Mouse (Mus musculus) spleen, adult 2 months (tissue): ENCODE measurements at regions not wholly inside any gene's neighbourhood (a gene's known extent, or its start where the extent isn't known, plus 50 kb on each side); places are given as distances from the start of the nearest gene placed in this dataset.

ENCODE experiments used
- DNase-seq, 2 experiments: peaks; one replicate each; pipeline versions ENCODE4 v3.0.0 to v3.0.0-alpha.2; 2012 to 2021; ENCODE audit warnings: low spot score in 2 of 2, low read depth in 1 of 2
- H3K27ac ChIP-seq: fragments of 200-500 bp; 2 replicates; pipeline ENCODE4 v1.5.1; 2012; ENCODE audit warnings: low read length, inconsistent platforms; ENCODE audit not compliant: insufficient read depth
- H3K27me3 ChIP-seq: fragments of 200-500 bp; 2 replicates; pipeline ENCODE4 v1.6.1; 2012; ENCODE audit warnings: mild to moderate bottlenecking, moderate library complexity, low read length, inconsistent platforms; ENCODE audit not compliant: control insufficient read depth, insufficient read depth
- H3K36me3 ChIP-seq: fragments of 200-500 bp; 2 replicates; pipeline ENCODE4 v1.6.1; 2012; ENCODE audit warnings: mild to moderate bottlenecking, low read length, inconsistent platforms; ENCODE audit not compliant: control insufficient read depth, insufficient read depth
- H3K4me1 ChIP-seq: fragments of 200-500 bp; 2 replicates; pipeline ENCODE4 v1.6.1; 2011; ENCODE audit warnings: inconsistent platforms; ENCODE audit not compliant: control insufficient read depth, insufficient read depth, insufficient read length
- H3K4me3 ChIP-seq: fragments of 200-500 bp; 2 replicates; pipeline ENCODE4 v1.5.1; 2011; ENCODE audit warnings: mild to moderate bottlenecking, inconsistent platforms; ENCODE audit not compliant: insufficient read depth, insufficient read length; ENCODE audit errors: extremely low read depth
- CTCF ChIP-seq: fragments of 200-500 bp; IDR thresholded peaks from 2 replicates; pipeline ENCODE4 v1.5.1; 2011; ENCODE audit warnings: mild to moderate bottlenecking, inconsistent platforms; ENCODE audit not compliant: insufficient read depth, insufficient read length, insufficient replicate concordance; ENCODE audit errors: extremely low read depth
- POLR2A ChIP-seq: fragments of 200-500 bp; IDR thresholded peaks from 2 replicates; pipeline ENCODE4 v1.6.1; 2011; ENCODE audit warnings: low read depth, low read length, inconsistent platforms
- WGBS: fragments of 180-500 bp; shearing (Covaris S2); methylation state at CpG from one replicate; pipeline ENCODE4 v1.1.7; 2018; 5-methylcytosine and 5-hydroxymethylcytosine counted together

DNA sequence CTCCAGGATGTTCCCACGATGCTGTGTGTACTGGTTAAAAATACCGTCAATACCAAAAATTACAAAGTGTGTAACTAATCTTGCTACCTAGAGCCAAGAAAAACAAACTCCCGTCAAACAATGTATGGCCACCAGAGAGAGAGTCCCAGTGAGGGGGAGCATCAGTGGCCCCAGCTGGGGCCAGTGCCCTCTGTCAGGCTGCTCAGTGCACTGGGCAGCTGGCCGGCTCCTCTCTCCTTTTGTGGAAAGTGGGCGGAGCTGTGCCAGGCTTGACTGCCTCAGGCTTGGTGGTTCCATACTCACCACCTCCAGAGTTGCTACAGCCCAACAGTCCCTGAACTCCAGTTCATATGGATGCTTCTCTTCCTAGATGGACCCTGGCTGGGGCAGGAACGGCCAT, 53.8 kb upstream of the Sept5 start:
- WGBS, result 77% methylated on average over 6 of the region's 6 CpGs
- DNase-seq, result no peak

DNA sequence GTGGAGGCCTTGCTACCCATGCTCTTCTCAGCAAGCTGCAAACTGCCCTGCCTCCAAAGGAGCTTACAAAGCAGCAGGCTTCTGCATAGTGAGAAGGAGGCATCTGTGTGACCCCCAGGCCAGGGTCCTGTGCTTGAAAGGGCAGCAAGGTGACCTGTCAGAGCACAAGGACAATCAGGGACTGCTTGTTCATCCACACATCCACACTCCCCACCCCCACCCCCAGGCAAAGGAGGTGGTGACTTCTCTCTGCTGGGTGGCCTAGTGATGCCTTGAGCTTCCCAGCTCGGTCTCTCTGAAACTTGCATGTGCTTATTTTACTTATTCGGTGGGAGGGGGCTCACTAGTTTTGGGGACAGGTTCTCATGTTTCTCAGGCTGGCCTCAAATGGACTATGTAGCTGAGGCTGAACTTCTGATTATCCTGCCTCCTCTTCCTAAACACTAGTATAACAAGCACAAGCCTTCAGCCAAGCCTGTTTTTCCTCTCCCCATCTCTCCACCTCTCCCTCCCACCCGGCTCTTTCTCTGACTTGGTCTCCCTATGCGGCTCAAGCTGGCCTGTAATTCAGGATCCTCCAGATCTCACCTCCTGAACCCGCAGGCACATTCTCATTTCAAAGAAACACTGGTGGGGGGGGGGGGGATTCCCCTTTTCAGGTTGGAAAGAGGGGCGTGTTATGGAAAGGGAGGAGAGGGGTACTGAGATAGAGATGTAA, 56.4 kb upstream of the Sept5 start:
- H3K27ac ChIP-seq, result no peak overlapping the region
- H3K27me3 ChIP-seq, result no peaks in the 10 kb centered on the region
- no peak for TF ChIP-seq POLR2A
- no peak for TF ChIP-seq CTCF
- peaks cover 6% of the 10 kb centered on the region; the same call in 1 of the 2 replicates for H3K4me1 ChIP-seq
- WGBS, result 74% methylated on average over 6 of the region's 6 CpGs
- H3K36me3 ChIP-seq, result no peaks in the 10 kb centered on the region
- DNase-seq, result no peak
- no peak overlapping the region for H3K4me3 ChIP-seq

More for the DNA sequence above, 53.8 kb upstream of the Sept5 start:
- H3K4me3 ChIP-seq, result no peak overlapping the region
- no peaks in the 10 kb centered on the region for H3K36me3 ChIP-seq
- H3K27ac ChIP-seq, result no peak overlapping the region
- H3K4me1 ChIP-seq, result peaks cover 6% of the 10 kb centered on the region; the same call in 1 of the 2 replicates
- no peaks in the 10 kb centered on the region for H3K27me3 ChIP-seq
- TF ChIP-seq POLR2A (no peak), CTCF (no peak)

DNA sequence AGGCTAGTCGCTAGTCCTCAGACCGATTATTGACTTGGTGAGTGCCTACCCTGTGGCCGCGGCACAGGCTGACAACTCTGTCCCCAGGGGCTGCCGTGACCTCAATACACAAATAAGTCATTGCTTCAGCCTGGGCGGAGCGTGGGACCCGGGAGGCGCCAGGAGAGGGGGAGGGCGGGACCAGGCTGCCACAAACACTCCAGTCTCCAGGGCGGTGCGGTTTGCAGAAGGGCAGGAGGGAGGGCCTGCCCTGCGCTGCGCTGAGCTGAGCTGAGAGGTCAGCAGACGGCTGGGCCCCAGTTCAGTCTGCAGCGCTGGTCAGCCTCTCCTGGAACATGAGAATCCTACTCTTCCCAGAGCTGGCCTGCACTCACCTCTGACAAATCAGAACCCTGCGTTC, 57.2 kb upstream of the Sept5 start:
- no peak overlapping the region for H3K4me3 ChIP-seq
- H3K4me1 ChIP-seq, result peaks cover 6% of the 10 kb centered on the region; the same call in 1 of the 2 replicates
- no peaks in the 10 kb centered on the region for H3K36me3 ChIP-seq
- WGBS, result 1% methylated on average over 17 of the region's 17 CpGs
- H3K27ac ChIP-seq, result no peak overlapping the region
- H3K27me3 ChIP-seq, result no peaks in the 10 kb centered on the region
- TF ChIP-seq CTCF (no peak), POLR2A (no peak)
- peak in 1 of 2 experiments; percentile 24 for DNase-seq

DNA sequence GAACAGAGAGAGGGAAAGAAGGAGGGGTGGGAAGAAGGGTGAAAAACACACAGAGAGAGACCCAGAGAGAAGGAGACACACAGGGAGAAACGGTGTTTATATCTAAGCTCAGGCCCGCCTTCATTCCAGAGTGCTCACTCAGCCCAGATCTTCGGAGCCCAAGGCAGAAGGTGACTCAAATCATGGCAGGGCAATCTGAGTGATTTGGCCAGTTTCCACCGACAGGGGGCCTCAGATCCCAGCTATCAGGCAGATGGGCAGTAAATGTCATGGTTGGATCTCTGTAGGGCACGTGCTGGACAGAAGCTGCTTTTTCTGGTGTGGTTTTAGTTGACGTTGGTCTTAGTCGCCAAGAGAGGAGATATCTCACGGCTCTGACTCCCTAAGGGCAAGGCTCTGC, 57.6 kb upstream of the Sept5 start:
- Histone ChIP-seq H3K4me3 (no peak overlapping the region), H3K27ac (no peak overlapping the region), H3K4me1 (peaks cover 6% of the 10 kb centered on the region; the same call in 1 of the 2 replicates), H3K36me3 (no peaks in the 10 kb centered on the region), H3K27me3 (no peaks in the 10 kb centered on the region)
- TF ChIP-seq CTCF (peak; percentile 27; the same call in 1 of the 2 replicates), POLR2A (no peak)
- peak in 1 of 2 experiments; percentile 24 for DNase-seq
- WGBS, result 12% methylated on average over 8 of the region's 8 CpGs

DNA sequence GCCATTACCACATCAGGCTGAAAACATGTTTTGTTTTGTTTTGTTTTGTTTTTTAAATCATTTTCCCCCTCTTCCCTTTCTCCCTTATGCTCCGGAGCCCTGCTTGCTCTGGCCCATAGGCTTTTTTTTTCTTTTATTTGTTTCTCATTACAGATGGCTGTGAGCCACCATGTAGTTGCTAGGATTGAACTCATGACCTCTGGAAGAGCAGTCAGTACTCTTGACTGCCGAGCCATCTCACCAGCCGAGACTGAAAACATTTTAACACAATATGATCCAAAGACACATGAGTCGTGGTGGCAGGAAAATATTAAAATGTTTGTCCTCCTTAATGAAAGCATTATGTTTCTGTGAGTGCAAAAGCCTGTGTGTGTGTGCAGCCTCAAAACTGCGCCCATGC, 65.8 kb upstream of the Sept5 start:
- H3K4me3 ChIP-seq, result no peak overlapping the region
- WGBS, result 87% methylated on average over 5 of the region's 5 CpGs
- TF ChIP-seq POLR2A (no peak), CTCF (no peak)

DNA sequence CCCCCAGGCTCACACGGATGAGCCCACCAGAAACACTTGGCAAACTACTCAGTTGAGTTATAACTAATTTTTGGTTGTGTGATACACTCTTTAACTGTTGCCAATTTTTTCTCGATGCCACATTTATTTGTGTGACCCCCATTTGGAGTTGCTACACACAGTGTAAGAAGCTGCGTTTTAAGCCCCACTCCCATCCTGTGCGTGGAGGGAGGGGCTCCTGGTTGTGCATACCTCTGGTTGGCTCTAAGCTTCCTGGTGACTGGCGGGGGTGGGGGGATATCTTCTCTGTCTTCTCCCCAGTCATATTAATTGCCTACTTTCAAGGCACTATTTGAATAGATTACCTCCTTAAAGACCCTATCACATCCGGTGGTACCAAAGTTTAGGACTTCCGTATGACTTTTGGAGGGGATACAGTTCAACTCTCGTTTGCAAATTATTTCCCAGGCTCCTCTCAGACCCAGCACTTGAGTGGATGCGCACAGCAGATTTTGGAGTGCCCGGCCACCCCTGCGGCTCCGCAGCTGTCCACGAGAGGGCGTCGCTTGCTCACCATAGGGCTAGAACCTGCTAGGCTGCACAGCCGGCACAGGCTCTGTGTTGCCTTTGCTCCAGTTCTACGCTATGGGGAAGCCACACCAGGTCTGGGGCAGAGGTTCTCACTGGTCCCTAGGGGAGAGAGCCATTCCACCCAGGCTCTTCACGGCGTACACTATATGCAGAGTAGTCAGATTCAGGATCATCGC, 66.5 kb upstream of the Sept5 start:
- WGBS, result 24% methylated on average over 20 of the region's 20 CpGs
- no peak overlapping the region for H3K27ac ChIP-seq
- TF ChIP-seq POLR2A (no peak), CTCF (peak; percentile 35; the same call in 1 of the 2 replicates)
- H3K36me3 ChIP-seq, result no peaks in the 10 kb centered on the region
- no peaks in the 10 kb centered on the region for H3K27me3 ChIP-seq
- no peak overlapping the region for H3K4me3 ChIP-seq
- DNase-seq, result peak in 1 of 2 experiments; percentile 50
- no peaks in the 10 kb centered on the region for H3K4me1 ChIP-seq

More for the DNA sequence above, 65.8 kb upstream of the Sept5 start:
- H3K27me3 ChIP-seq, result no peaks in the 10 kb centered on the region
- H3K27ac ChIP-seq, result no peak overlapping the region
- DNase-seq, result no peak
- H3K36me3 ChIP-seq, result no peaks in the 10 kb centered on the region
- H3K4me1 ChIP-seq, result no peaks in the 10 kb centered on the region
